Mouse (Mus musculus) heart, adult 2 months (tissue): ENCODE results near the gene Tln1.
A peak's percentile ranks its signal among the peaks of the same experiment; 100 is the strongest.

Experiments
- CTCF ChIP-seq: fragments of 200-600 bp; IDR thresholded peaks from 2 replicates; pipeline ENCODE4 v1.8.1; 2022; ENCODE audit warnings: antibody characterized with exemption, mild to moderate bottlenecking, moderate library complexity
- EP300 ChIP-seq: fragments of 200-500 bp; IDR thresholded peaks from 2 replicates; pipeline ENCODE4 v1.6.1; 2011; ENCODE audit warnings: low read depth, low read length, control low read depth; ENCODE audit not compliant: insufficient read depth
- POLR2A ChIP-seq: fragments of 200-500 bp; IDR thresholded peaks from 2 replicates; pipeline ENCODE4 v1.6.1; 2011; ENCODE audit warnings: mild to moderate bottlenecking, low read depth, low read length, control low read depth; ENCODE audit not compliant: insufficient read depth

GRCm38 (mm10) chr4:43573561-43573960 is 11.1 kb upstream of the Tln1 start:
- TF ChIP-seq EP300, result 0 out of 2 replicates have a peak, but pooled peaks have one; percentile 16
- no peak for TF ChIP-seq CTCF
- TF ChIP-seq POLR2A, result no peak
